Mouse (Mus musculus) heart, embryonic 11.5 days (tissue): ENCODE data around the gene Rab29. TPM values are rescaled to one million over a fixed set of nuclear protein-coding genes. Genes with fewer than 3 reads are reported as not detected.
"Not testable (repeated sequence)": the region's sequence is repeated elsewhere in the genome, so short reads cannot be mapped to it uniquely, and the experiment has no call there.

Experiments used
- ATAC-seq: fragments of 200-750 bp; cut with Nextera tagmentation; replicated peaks from 2 replicates; pipeline ENCODE4 v1.8.0; 2017; ENCODE audit warnings: moderate library complexity; ENCODE audit not compliant: insufficient number of reproducible peaks, low FRiP score, low TSS enrichment
- H3K27ac ChIP-seq: fragments of 300-500 bp; sonication (generic); 2 replicates; pipeline ENCODE4 v1.5.1; 2014; ENCODE audit warnings: mild to moderate bottlenecking, low read depth, low read length
- H3K27me3 ChIP-seq: fragments of 300-500 bp; sonication (generic); 2 replicates; pipeline ENCODE4 v1.6.1; 2014; ENCODE audit warnings: mild to moderate bottlenecking, low read length, mixed read lengths; ENCODE audit not compliant: control insufficient read depth, insufficient read depth
- H3K36me3 ChIP-seq: fragments of 300-500 bp; sonication (generic); 2 replicates; pipeline ENCODE4 v1.6.1; 2014; ENCODE audit warnings: mild to moderate bottlenecking, low read length, moderate library complexity, mixed read lengths; ENCODE audit not compliant: control insufficient read depth, insufficient read depth
- H3K4me1 ChIP-seq: fragments of 300-500 bp; sonication (generic); 2 replicates; pipeline ENCODE4 v1.6.1; 2014; ENCODE audit warnings: low read length; ENCODE audit not compliant: control insufficient read depth, insufficient read depth
- H3K4me2 ChIP-seq: fragments of 300-500 bp; sonication (generic); 2 replicates; pipeline ENCODE4 v1.6.1; 2014; ENCODE audit warnings: mild to moderate bottlenecking, moderate library complexity
- H3K4me3 ChIP-seq: fragments of 300-500 bp; sonication (generic); 2 replicates; pipeline ENCODE4 v1.5.1; 2014; ENCODE audit warnings: low read depth, low read length
- H3K9ac ChIP-seq: fragments of 300-500 bp; sonication (generic); 2 replicates; pipeline ENCODE4 v1.6.1; 2014; ENCODE audit warnings: mild to moderate bottlenecking, low read depth, low read length, moderate library complexity
- H3K9me3 ChIP-seq: fragments of 300-500 bp; sonication (generic); replicated peaks from 2 replicates; pipeline ENCODE4 v1.6.1; 2016; ENCODE audit warnings: low read length; ENCODE audit not compliant: control insufficient read depth
- WGBS: fragments of 180-500 bp; shearing (Covaris S2); extraction: QIAGEN DNeasy Blood & Tissue Kit; methylation state at CpG from one replicate; pipeline ENCODE4 v1.1.7; 2014; ENCODE audit not compliant: insufficient replicate concordance; 5-methylcytosine and 5-hydroxymethylcytosine counted together
- polyA plus RNA-seq: library from polyadenylated mRNA; unstranded; fragments of >200 nt; fragmentation: Nextera tagmentation; extraction: Ambion mirVana; gene quantifications from 2 replicates; pipeline ENCODE4 v1.2.1, GENCODE M21; 2014

Gene Rab29
- polyA plus RNA-seq, 1 experiment from 2014 or later: 10.3 TPM

GRCm38 (mm10) chr1:131905497-131905896, 38.5 kb downstream of the Rab29 start:
- 23% methylated on average over 1 of the region's 1 CpGs for WGBS

GRCm38 (mm10) chr1:131908456-131908855, 41.4 kb downstream of the Rab29 start:
- Histone ChIP-seq H3K27me3 (0 out of 2 replicates have a peak, but pooled peaks cover 3% of the 10 kb centered on the region), H3K4me1 (peaks cover 7% of the 10 kb centered on the region; the same call in 1 of the 2 replicates), H3K4me2 (no peak overlapping the region), H3K9ac (no peak overlapping the region), H3K36me3 (peaks cover 3% of the 10 kb centered on the region; the same call in 1 of the 2 replicates), H3K4me3 (no peak overlapping the region), H3K27ac (no peak overlapping the region), H3K9me3 (no peaks in the 10 kb centered on the region)
- ATAC-seq: no peak
- WGBS: 80% methylated on average over 3 of the region's 3 CpGs

More at GRCm38 (mm10) chr1:131905497-131905896, 38.5 kb downstream of the Rab29 start:
- 0 out of 2 replicates have a peak, but pooled peaks cover 3% of the 10 kb centered on the region for H3K27me3 ChIP-seq
- no peak overlapping the region for H3K9ac ChIP-seq
- H3K4me1 ChIP-seq: no peaks in the 10 kb centered on the region
- H3K36me3 ChIP-seq: no peaks in the 10 kb centered on the region
- H3K27ac ChIP-seq: no peak overlapping the region
- no peak for ATAC-seq
- no peak overlapping the region for H3K4me2 ChIP-seq
- H3K4me3 ChIP-seq: no peak overlapping the region
- no peaks in the 10 kb centered on the region for H3K9me3 ChIP-seq

GRCm38 (mm10) chr1:131909236-131909635, 42.2 kb downstream of the Rab29 start:
- H3K9me3 ChIP-seq, H3K4me1 ChIP-seq, H3K27ac ChIP-seq, H3K9ac ChIP-seq, H3K27me3 ChIP-seq, H3K4me2 ChIP-seq, H3K4me3 ChIP-seq, H3K36me3 ChIP-seq, ATAC-seq: not testable (repeated sequence)
- 96% methylated on average over 2 of the region's 2 CpGs for WGBS

- peak; percentile 98 for ATAC-seq
- Histone ChIP-seq H3K4me3 (peak within 1 kb of the TSS; percentile 97), H3K27me3 (0 out of 2 replicates have a peak, but pooled peaks cover 3% of the 10 kb centered on the region), H3K9ac (peak within 1 kb of the TSS; percentile 100), H3K4me1 (peaks cover 7% of the 10 kb centered on the region; the same call in 1 of the 2 replicates), H3K27ac (peak within 1 kb of the TSS; percentile 97), H3K9me3 (no peaks in the 10 kb centered on the region), H3K4me2 (peak within 1 kb of the TSS; percentile 85), H3K36me3 (peaks cover 4% of the 10 kb centered on the region; the same call in 1 of the 2 replicates)
- WGBS: under 1% methylated on average over 35 of the region's 35 CpGs
Observed at GRCm38 (mm10) chr1:131910001-131910648, 43.1 kb downstream of the Rab29 start, which contains the start of gene Nucks1. Nucks1 (plus strand) TSS chr1:131910534.

- ATAC-seq: peak; percentile 79
- Histone ChIP-seq H3K27me3 (0 out of 2 replicates have a peak, but pooled peaks cover 3% of the 10 kb centered on the region), H3K36me3 (peaks cover 4% of the 10 kb centered on the region; the same call in 1 of the 2 replicates), H3K9ac (peak overlapping the region; percentile 100), H3K9me3 (no peaks in the 10 kb centered on the region), H3K4me1 (peaks cover 7% of the 10 kb centered on the region; the same call in 1 of the 2 replicates), H3K4me3 (peak overlapping the region; percentile 97), H3K27ac (peak overlapping the region; percentile 97), H3K4me2 (peak overlapping the region; percentile 85)
- WGBS: under 1% methylated on average over 85 of the region's 88 CpGs
Observed at GRCm38 (mm10) chr1:131910674-131911558, 43.9 kb downstream of the Rab29 start.

- Histone ChIP-seq H3K4me1 (no peaks in the 10 kb centered on the region), H3K4me3 (no peak overlapping the region), H3K9ac (no peak overlapping the region), H3K36me3 (peaks cover 11% of the 10 kb centered on the region), H3K27me3 (no peaks in the 10 kb centered on the region), H3K27ac (no peak overlapping the region), H3K4me2 (no peak overlapping the region), H3K9me3 (no peaks in the 10 kb centered on the region)
- WGBS: 69% methylated on average over 6 of the region's 6 CpGs
- ATAC-seq: no peak
Observed at GRCm38 (mm10) chr1:131917634-131918033, 50.6 kb downstream of the Rab29 start.

GRCm38 (mm10) chr1:131919052-131919451, 52.0 kb downstream of the Rab29 start:
- no peak overlapping the region for H3K9ac ChIP-seq
- H3K9me3 ChIP-seq: no peaks in the 10 kb centered on the region
- no peaks in the 10 kb centered on the region for H3K4me1 ChIP-seq
- H3K27me3 ChIP-seq: no peaks in the 10 kb centered on the region
- no peak overlapping the region for H3K4me3 ChIP-seq
- no peak overlapping the region for H3K4me2 ChIP-seq
- no peak overlapping the region for H3K27ac ChIP-seq
- H3K36me3 ChIP-seq: peaks cover 13% of the 10 kb centered on the region
- no peak for ATAC-seq
- 95% methylated on average over 2 of the region's 2 CpGs for WGBS

- Histone ChIP-seq H3K27me3 (no peaks in the 10 kb centered on the region), H3K4me3 (no peak overlapping the region), H3K4me1 (no peaks in the 10 kb centered on the region), H3K9ac (no peak overlapping the region), H3K4me2 (no peak overlapping the region), H3K36me3 (peaks cover 31% of the 10 kb centered on the region), H3K27ac (no peak overlapping the region), H3K9me3 (no peaks in the 10 kb centered on the region)
- 96% methylated on average over 3 of the region's 3 CpGs for WGBS
- no peak for ATAC-seq
Observed at GRCm38 (mm10) chr1:131922100-131922499, 55.1 kb downstream of the Rab29 start.
